Mouse (Mus musculus): ENCODE measurements around the gene Ift46.

- TF ChIP-seq GATA1 (IDR thresholded peaks at IDR 0.05; ENCODE audit: borderline replicate concordance, low read length) (no peak), FLI1 (IDR thresholded peaks at IDR 0.05; ENCODE audit: low read length) (no peak)
Measured at GRCm38 (mm10) chr9:44828944-44829343, 61.2 kb downstream of the Ift46 start.

All from megakaryocyte, embryonic 14.5 days (primary cell).